ENCODE assay signal across 8 mouse cellular contexts in the genomic region with DNA sequence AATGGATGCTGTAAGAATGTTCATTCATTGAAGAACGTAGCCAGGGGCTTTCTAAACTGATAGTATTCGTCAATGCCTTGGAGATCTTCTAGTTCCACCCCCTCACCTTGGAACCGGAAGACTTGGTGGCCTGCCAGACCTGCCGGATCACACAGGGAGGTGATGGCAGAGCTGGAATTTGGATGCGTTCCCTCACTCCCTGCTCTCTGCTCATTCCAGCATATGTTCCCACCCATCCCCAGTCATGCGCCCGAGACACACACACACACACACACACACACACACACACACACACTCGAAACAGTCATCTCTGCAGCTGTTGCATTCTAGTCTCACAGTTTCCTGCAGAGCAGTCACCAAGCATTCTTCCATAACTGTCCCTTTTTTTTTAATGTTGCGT. TPM values are rescaled to one million over a fixed set of nuclear protein-coding genes. Genes with fewer than 3 reads are reported as not detected.
DNase-seq lines count a peak whose midpoint lies in the region; ATAC-seq and TF ChIP-seq lines count a peak whose summit lies in the region.

No protein-coding gene starts in this region.

- no peaks in the 10 kb centered on the region for H3K9me3 ChIP-seq in hindbrain, embryonic 10.5 days

- TF ChIP-seq POLR2A in lung, adult 2 months (IDR thresholded peaks at IDR 0.05; ENCODE audit: borderline replicate concordance, extremely low read depth, low read depth, low read length): no peak

- 43% methylated on average over 9 of the region's 9 CpGs for WGBS in lung, adult 2 months
- 70% methylated on average over 9 of the region's 9 CpGs for WGBS in hindbrain, embryonic 10.5 days

- ATAC-seq in frontal cortex, adult (ENCODE audit: low TSS enrichment): peak; percentile 56

- H3K27me3 ChIP-seq in hindbrain, embryonic 10.5 days (ENCODE audit: insufficient read depth, poor library complexity, severe bottlenecking): peaks cover 49% of the 10 kb centered on the region

- H3K27ac ChIP-seq in hindbrain, embryonic 10.5 days: no peak overlapping the region

- H3K36me3 ChIP-seq in hindbrain, embryonic 10.5 days: no peaks in the 10 kb centered on the region

- peak; percentile 50 for DNase-seq in 3134 (ENCODE audit: extremely low read depth, insufficient read length, low spot score)
- peak; percentile 85 to 93 for DNase-seq in adrenal gland, adult (ENCODE audit: inconsistent age in 2 of 2, low spot score in 1 of 2)
- peak; percentile 25 for DNase-seq in kidney, postnatal 14 days
- peak; percentile 27 for DNase-seq in lung, adult 2 months
- peak; percentile 43 for DNase-seq in testis, postnatal 14 days (ENCODE audit: low spot score)
- no peak for DNase-seq in hindbrain, embryonic 10.5 days (ENCODE audit: low spot score)
- DNase-seq in c-Kit-positive CD71-positive TER-119-positive erythroid progenitor cells, embryonic 14.5 days (ENCODE audit: low spot score): no peak

- TF ChIP-seq CTCF in lung, adult 2 months (IDR thresholded peaks at IDR 0.05; ENCODE audit: insufficient read depth, low read length): no peak

- 0 out of 2 replicates have a peak, but pooled peaks cover 2% of the 10 kb centered on the region for H3K4me1 ChIP-seq in lung, adult 2 months (ENCODE audit: control insufficient read depth, insufficient read depth, low read length)
- peaks cover 12% of the 10 kb centered on the region for H3K4me1 ChIP-seq in hindbrain, embryonic 10.5 days (replicated peaks)

- H3K4me3 ChIP-seq in lung, adult 2 months (replicated peaks; ENCODE audit: extremely low read depth, low read depth, low read length): no peak overlapping the region
- H3K4me3 ChIP-seq in hindbrain, embryonic 10.5 days: no peak overlapping the region

RNA-seq across cellular contexts. Expression of a gene that starts 36.1 kb away (rescaled TPM):
- polyA plus RNA-seq in lung, adult 2 months (2012; rRNA removed): 1.6 TPM in 1 of 2 replicates, not detected in the other
- polyA plus RNA-seq in hindbrain, embryonic 10.5 days (2016; fragmentation: Nextera tagmentation; extraction: Ambion mirVana): 0.27 and 0.60 TPM in 2 replicates

Comparison
In these comparisons a context has a peak if more than half of its experiments do, and no peak if none do; other contexts are left out.
1. DNase-seq: peak in 3134 (single experiment), adrenal gland, adult (2 of 2), kidney, postnatal 14 days (single experiment), lung, adult 2 months (single experiment) and testis, postnatal 14 days (single experiment); none in hindbrain, embryonic 10.5 days (single experiment) and c-Kit-positive CD71-positive TER-119-positive erythroid progenitor cells, embryonic 14.5 days (single experiment).